Mouse (Mus musculus) CH12.LX (cell line): Measurements from ENCODE around the gene Nxn. TPM values are rescaled to one million over a fixed set of nuclear protein-coding genes. Genes with fewer than 3 reads are reported as not detected.

Source experiments
- DNase-seq: peaks from one replicate; pipeline ENCODE4 v3.0.0-alpha.2; 2013; ENCODE audit errors: extremely low read depth
- H3K27ac ChIP-seq: 2 replicates; pipeline ENCODE4 v1.5.1; 2012; ENCODE audit warnings: low read depth, mild to moderate bottlenecking, control low read depth, moderate library complexity; ENCODE audit not compliant: insufficient read depth
- H3K27me3 ChIP-seq: replicated peaks from 2 replicates; pipeline ENCODE3; 2012; ENCODE audit warnings: inconsistent platforms
- H3K36me3 ChIP-seq, 2 experiments: replicated peaks in 1 of 2; 2 replicates each; pipeline versions ENCODE3 to v1.6.1; 2012; ENCODE audit warnings: inconsistent platforms in 1 of 2, low read length in 1 of 2, mild to moderate bottlenecking in 1 of 2, mixed read lengths in 1 of 2, moderate library complexity in 1 of 2; ENCODE audit not compliant: control insufficient read depth in 1 of 2, insufficient read depth in 1 of 2
- H3K4me1 ChIP-seq, 2 experiments: 2 replicates each; pipeline ENCODE4 v1.6.1; 2012; ENCODE audit warnings: inconsistent platforms in 1 of 2, moderate library complexity in 1 of 2; ENCODE audit not compliant: insufficient read depth in 2 of 2, control insufficient read depth in 1 of 2
- H3K4me2 ChIP-seq: 2 replicates; pipeline ENCODE4 v1.6.1; 2012; ENCODE audit warnings: low read depth, mild to moderate bottlenecking, control low read depth; ENCODE audit not compliant: poor library complexity, insufficient read depth, severe bottlenecking
- H3K4me3 ChIP-seq, 3 experiments: fragments of 150-350 bp in 1 of 3; sonication (generic) in 1 of 3; replicated peaks in 1 of 3; 2 replicates each; pipeline versions ENCODE3 to v1.5.1; 2011 to 2012; ENCODE audit warnings: low read depth in 2 of 3, low read length in 2 of 3, mild to moderate bottlenecking in 2 of 3, moderate library complexity in 2 of 3, control low read depth in 1 of 3, improper control_type of control experiment in 1 of 3, inconsistent platforms in 1 of 3, mixed read lengths in 1 of 3; ENCODE audit not compliant: poor library complexity in 1 of 3
- H3K79me2 ChIP-seq: replicated peaks from 2 replicates; pipeline ENCODE4 v1.6.1; 2012; ENCODE audit warnings: mild to moderate bottlenecking, moderate library complexity; ENCODE audit not compliant: control insufficient read depth, poor library complexity, insufficient read depth, severe bottlenecking; ENCODE audit errors: extremely low read depth
- H3K9ac ChIP-seq: 2 replicates; pipeline ENCODE4 v1.6.1; 2012; ENCODE audit warnings: low read depth, mild to moderate bottlenecking, control low read depth, moderate library complexity; ENCODE audit not compliant: insufficient read depth
- H3K9me3 ChIP-seq: replicated peaks from 2 replicates; pipeline ENCODE3; 2012; ENCODE audit warnings: low read length, inconsistent platforms, mixed read lengths
- BHLHE40 ChIP-seq: IDR thresholded peaks from 2 replicates; pipeline ENCODE4 v1.6.1; 2011; ENCODE audit warnings: mild to moderate bottlenecking, low read depth, low read length, improper control_type of control experiment
- CHD1 ChIP-seq: IDR thresholded peaks from 2 replicates; pipeline ENCODE4 v1.6.1; 2012; ENCODE audit warnings: low read depth, low read length, improper control_type of control experiment, inconsistent platforms
- CHD2 ChIP-seq: IDR thresholded peaks from 2 replicates; pipeline ENCODE4 v1.6.1; 2011; ENCODE audit warnings: low read length, improper control_type of control experiment
- CTCF ChIP-seq, 2 experiments: IDR thresholded peaks in 1 of 2; conservative IDR thresholded peaks in 1 of 2; 2 replicates each; pipeline ENCODE4 v1.5.1; 2011 to 2012; ENCODE audit warnings: low read depth in 2 of 2, low read length in 2 of 2, improper control_type of control experiment in 1 of 2, inconsistent platforms in 1 of 2, mild to moderate bottlenecking in 1 of 2, moderate library complexity in 1 of 2
- ELF1 ChIP-seq: IDR thresholded peaks from 2 replicates; pipeline ENCODE4 v1.6.1; 2014; ENCODE audit warnings: low read depth, mild to moderate bottlenecking, inconsistent platforms, low read length, improper control_type of control experiment
- EP300 ChIP-seq: IDR thresholded peaks from 2 replicates; pipeline ENCODE4 v1.6.1; 2011; ENCODE audit warnings: low read length, improper control_type of control experiment
- ETS1 ChIP-seq: conservative IDR thresholded peaks from 2 replicates; pipeline ENCODE4 v1.6.1; 2012; ENCODE audit warnings: low read depth, mild to moderate bottlenecking, inconsistent platforms, low read length, improper control_type of control experiment, moderate library complexity
- GABPA ChIP-seq: IDR thresholded peaks from 2 replicates; pipeline ENCODE4 v1.6.1; 2012; ENCODE audit warnings: low read depth, low read length, improper control_type of control experiment, inconsistent platforms; ENCODE audit not compliant: insufficient replicate concordance
- HCFC1 ChIP-seq: IDR thresholded peaks from 2 replicates; pipeline ENCODE4 v1.6.1; 2012; ENCODE audit warnings: low read depth, mild to moderate bottlenecking, inconsistent platforms, low read length, improper control_type of control experiment
- IRF4 ChIP-seq: IDR thresholded peaks from 2 replicates; pipeline ENCODE4 v1.6.1; 2014; ENCODE audit warnings: low read depth, mild to moderate bottlenecking, inconsistent platforms, low read length, improper control_type of control experiment
- JUN ChIP-seq: IDR thresholded peaks from 2 replicates; pipeline ENCODE4 v1.6.1; 2011; ENCODE audit warnings: low read depth, mild to moderate bottlenecking, low read length, improper control_type of control experiment, moderate library complexity; ENCODE audit not compliant: insufficient read depth
- JUND ChIP-seq: conservative IDR thresholded peaks from 2 replicates; pipeline ENCODE4 v1.6.1; 2011; ENCODE audit warnings: low read depth, low read length, improper control_type of control experiment
- KAT2A ChIP-seq: IDR thresholded peaks from 2 replicates; pipeline ENCODE4 v1.6.1; 2012; ENCODE audit warnings: low read length, improper control_type of control experiment, inconsistent platforms; ENCODE audit not compliant: insufficient replicate concordance
- MAFK ChIP-seq: IDR thresholded peaks from 2 replicates; pipeline ENCODE4 v1.6.1; 2011; ENCODE audit warnings: low read length, improper control_type of control experiment; ENCODE audit not compliant: insufficient replicate concordance
- MAX ChIP-seq: IDR thresholded peaks from 2 replicates; pipeline ENCODE4 v1.6.1; 2011; ENCODE audit warnings: low read length, improper control_type of control experiment
- MAZ ChIP-seq: IDR thresholded peaks from 2 replicates; pipeline ENCODE4 v1.6.1; 2012; ENCODE audit warnings: low read depth, mild to moderate bottlenecking, inconsistent platforms, low read length, improper control_type of control experiment, moderate library complexity
- MXI1 ChIP-seq: IDR thresholded peaks from 2 replicates; pipeline ENCODE4 v1.6.1; 2011; ENCODE audit warnings: mild to moderate bottlenecking, low read depth, low read length, improper control_type of control experiment
- NELFE ChIP-seq: IDR thresholded peaks from 2 replicates; pipeline ENCODE4 v1.6.1; 2011; ENCODE audit warnings: low read depth, low read length, improper control_type of control experiment
- NRF1 ChIP-seq: IDR thresholded peaks from 2 replicates; pipeline ENCODE4 v1.6.1; 2014; ENCODE audit warnings: low read depth, mild to moderate bottlenecking, inconsistent platforms, low read length, improper control_type of control experiment, moderate library complexity
- PAX5 ChIP-seq: IDR thresholded peaks from 2 replicates; pipeline ENCODE4 v1.6.1; 2012; ENCODE audit warnings: low read length, inconsistent platforms, mixed read lengths
- POLR2A ChIP-seq: IDR thresholded peaks from 2 replicates; pipeline ENCODE4 v1.6.1; 2011; ENCODE audit warnings: low read depth, mild to moderate bottlenecking, improper control_type of control experiment, low read length
- POLR2AphosphoS2 ChIP-seq: IDR thresholded peaks from 2 replicates; pipeline ENCODE4 v1.6.1; 2011; ENCODE audit warnings: low read depth, low read length, improper control_type of control experiment
- RAD21 ChIP-seq: IDR thresholded peaks from 2 replicates; pipeline ENCODE4 v1.6.1; 2011; ENCODE audit warnings: low read depth, mild to moderate bottlenecking, low read length, improper control_type of control experiment, moderate library complexity
- RCOR1 ChIP-seq: conservative IDR thresholded peaks from 2 replicates; pipeline ENCODE4 v1.6.1; 2012; ENCODE audit warnings: low read depth, mild to moderate bottlenecking, inconsistent platforms, low read length, improper control_type of control experiment
- SIN3A ChIP-seq: IDR thresholded peaks from 2 replicates; pipeline ENCODE4 v1.6.1; 2012; ENCODE audit warnings: low read length, improper control_type of control experiment, inconsistent platforms
- TCF12 ChIP-seq: IDR thresholded peaks from 2 replicates; pipeline ENCODE4 v1.6.1; 2014; ENCODE audit warnings: low read depth, mild to moderate bottlenecking, inconsistent platforms, low read length, improper control_type of control experiment
- UBTF ChIP-seq: IDR thresholded peaks from 2 replicates; pipeline ENCODE4 v1.6.1; 2012; ENCODE audit warnings: low read depth, mild to moderate bottlenecking, inconsistent platforms, low read length, improper control_type of control experiment, moderate library complexity
- ZKSCAN1 ChIP-seq: IDR thresholded peaks from 2 replicates; pipeline ENCODE4 v1.6.1; 2012; ENCODE audit warnings: low read depth, inconsistent platforms, low read length, improper control_type of control experiment, borderline replicate concordance
- dilution Hi-C: fragments of 300-500 bp; cut with MboI; formaldehyde crosslinking; loops from 2 replicates; pipeline ENCODE4 v1.14.3; 2020; ENCODE audit warnings: low sequenced_read_pairs; ENCODE audit not compliant: extremely low pct_unique_long_range_greater_than_20kb, extremely low pct_ligation_motif_present
- in situ Hi-C: fragments of 300-500 bp; cut with MboI; formaldehyde crosslinking; loops from 3 replicates; pipeline ENCODE4 v1.14.3; 2019; ENCODE audit warnings: low sequenced_read_pairs, low pct_ligation_motif_present, low pct_unique_long_range_greater_than_20kb, mixed read lengths
- polyA plus RNA-seq: library from polyadenylated mRNA; unstranded; fragments of >175 nt; gene quantifications from 2 replicates; pipeline ENCODE4 v1.2.1, GENCODE M21; 2012; ENCODE audit warnings: low read depth; ENCODE audit not compliant: insufficient read length
- total RNA-seq, 2 experiments: library from RNA; depleted of rRNA; stranded (reverse); fragments of 300-350 nt in 1 of 2; fragments of >200 nt in 1 of 2; gene quantifications; 2 replicates each; pipeline ENCODE4 v1.2.3; 2012 to 2014

Gene Nxn
- total and polyA plus RNA-seq, 3 experiments, result 15.3 to 24.8 (median 19.2) TPM

DNA sequence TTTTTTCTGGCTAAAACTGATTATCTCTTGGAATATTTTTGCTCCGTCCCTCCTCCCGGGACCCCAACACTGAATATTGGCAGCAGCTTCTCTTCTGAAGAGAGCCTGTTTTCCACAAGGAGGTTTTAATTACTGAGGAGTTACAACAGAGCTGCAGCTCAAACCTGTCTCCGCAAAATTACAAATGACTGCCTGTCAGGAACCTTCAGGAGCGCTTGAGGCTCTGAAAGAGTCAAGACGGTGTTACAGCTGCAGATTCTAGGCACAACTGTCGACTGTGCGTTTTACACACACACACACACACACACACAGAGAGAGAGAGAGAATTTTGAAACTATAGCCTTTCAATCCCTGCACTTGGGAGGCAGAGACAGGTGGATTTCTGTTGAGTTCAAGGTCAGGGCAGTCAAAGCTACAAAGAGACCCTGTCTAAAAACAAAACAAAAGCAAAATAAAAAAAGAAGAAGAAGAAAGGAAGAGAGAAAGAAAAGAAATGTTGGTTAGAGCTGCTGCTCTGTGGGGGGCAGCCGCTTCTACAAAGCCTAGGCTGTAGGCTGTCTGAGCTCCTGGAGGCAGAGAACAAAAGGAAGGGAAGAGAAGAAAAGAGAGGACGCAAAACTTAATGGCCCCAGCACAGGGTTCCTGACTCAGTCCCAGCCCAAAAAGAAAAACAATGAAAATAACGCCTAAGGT, 47.9 kb downstream of the Nxn start:
- Histone ChIP-seq H3K79me2 (no peaks in the 10 kb centered on the region), H3K27ac (no peak overlapping the region), H3K9ac (no peak overlapping the region), H3K4me3 (no peak overlapping the region), H3K9me3 (no peaks in the 10 kb centered on the region), H3K4me1 (peaks cover 0 to 22% of the 10 kb centered on the region in 2 experiments; a peak in 2 of 4 replicates), H3K27me3 (no peaks in the 10 kb centered on the region), H3K36me3 (peaks cover 0 to 2% of the 10 kb centered on the region in 2 experiments), H3K4me2 (no peak overlapping the region)
- in situ Hi-C loops, result no loop called here
- DNase-seq, result no peak
- TF ChIP-seq POLR2A, result no peak
- TF ChIP-seq NRF1, result no peak
- no peak for TF ChIP-seq SIN3A
- TF ChIP-seq UBTF, result no peak
- TF ChIP-seq BHLHE40, result no peak
- no peak for TF ChIP-seq TCF12
- no peak for TF ChIP-seq MAZ
- TF ChIP-seq CHD2, result no peak
- TF ChIP-seq POLR2AphosphoS2, result no peak
- TF ChIP-seq RAD21, result no peak
- TF ChIP-seq CTCF (conservative IDR thresholded peaks at IDR 0.05 in 1 of 2, IDR thresholded peaks at IDR 0.05 in 1 of 2; ENCODE audit: low read depth in 2 of 2, low read length in 2 of 2), result no peak
- TF ChIP-seq RCOR1, result no peak
- TF ChIP-seq JUN, result no peak
- TF ChIP-seq PAX5, result no peak
- TF ChIP-seq EP300, result no peak
- dilution Hi-C loops, result no loop called here

DNA sequence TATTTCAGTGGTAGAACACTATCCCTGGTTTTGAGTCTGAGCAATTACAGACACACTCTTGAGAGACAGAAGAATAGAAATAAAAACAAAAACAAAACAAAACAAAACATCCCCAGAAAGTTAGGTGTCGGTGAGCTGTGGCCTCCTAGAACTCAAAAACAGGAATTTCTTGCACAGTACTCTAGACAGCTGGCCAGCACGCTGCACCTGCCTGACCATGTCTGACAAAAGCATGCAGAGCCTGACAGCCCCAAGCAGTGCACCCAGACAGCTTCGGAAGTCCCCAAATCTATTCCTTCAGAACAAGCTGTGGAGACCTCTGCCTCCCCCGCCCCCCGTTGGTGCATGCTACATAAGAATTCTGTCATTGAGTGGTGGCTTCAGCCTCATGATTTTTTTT, 49.1 kb downstream of the Nxn start:
- no peak overlapping the region for H3K9ac ChIP-seq
- H3K27me3 ChIP-seq, result no peaks in the 10 kb centered on the region
- TF ChIP-seq TCF12, result no peak
- no peak for TF ChIP-seq ZKSCAN1
- no peak for TF ChIP-seq MAFK
- no peak for TF ChIP-seq IRF4
- no peak for TF ChIP-seq RAD21
- TF ChIP-seq MXI1, result no peak
- TF ChIP-seq ELF1, result no peak
- no peak for TF ChIP-seq NRF1
- no peak for TF ChIP-seq HCFC1
- TF ChIP-seq POLR2AphosphoS2, result no peak
- no peak for TF ChIP-seq POLR2A
- no peak for TF ChIP-seq NELFE
- no peak for TF ChIP-seq GABPA
- no peak for TF ChIP-seq CHD1
- TF ChIP-seq KAT2A, result no peak
- TF ChIP-seq JUND, result no peak
- TF ChIP-seq ETS1, result no peak
- no peak for TF ChIP-seq CTCF (conservative IDR thresholded peaks at IDR 0.05 in 1 of 2, IDR thresholded peaks at IDR 0.05 in 1 of 2; ENCODE audit: low read depth in 2 of 2, low read length in 2 of 2)
- no peak for TF ChIP-seq MAX
- TF ChIP-seq, all 38 proteins: peak for 0
- Histone ChIP-seq H3K4me1 (peaks cover 0 to 19% of the 10 kb centered on the region in 2 experiments; a peak in 2 of 4 replicates), H3K9me3 (no peaks in the 10 kb centered on the region), H3K27ac (no peak overlapping the region), H3K79me2 (no peaks in the 10 kb centered on the region), H3K4me2 (no peak overlapping the region), H3K36me3 (peaks cover 0 to 2% of the 10 kb centered on the region in 2 experiments), H3K4me3 (no peak overlapping the region)
- in situ Hi-C loops (loop anchor here (5.0 kb wide), 2 partner anchors 42 to 48 kb away; no protein-coding TSS in a partner anchor), dilution Hi-C loops (no loop called here)
- no peak for DNase-seq
